ENCODE assay signal across 9 mouse cellular contexts in genomic region chr17:84960136-84960535, GRCm38 (mm10). TPM values are rescaled to one million over a fixed set of nuclear protein-coding genes. Genes with fewer than 3 reads are reported as not detected.
DNase-seq lines count a peak whose midpoint lies in the region; ATAC-seq lines count a peak whose summit lies in the region.
"Had no signal": no experiment of that assay in that cellular context is flagged by ENCODE, and none has a peak within 500 bp of the region (broad histone marks: within the 10 kb centered on the region; RNA-seq: fewer than 3 reads in every experiment).

No protein-coding gene starts in this region.

- H3K4me2 ChIP-seq in heart, embryonic 11.5 days, result peak overlapping the region; percentile 73; the same call in 1 of the 2 replicates
- peak overlapping the region; percentile 68 for H3K4me2 ChIP-seq in embryonic facial prominence, embryonic 13.5 days
- H3K4me2 ChIP-seq in kidney, embryonic 14.5 days (replicated peaks; ENCODE audit: low read depth, low read length), result peak overlapping the region; percentile 48

- intact Hi-C loops in heart, postnatal 25 days (cut with DNase I), result loop anchor here (5.0 kb wide), 1 partner anchor 37 kb away; no protein-coding TSS in a partner anchor

- no peaks in the 10 kb centered on the region for H3K9me3 ChIP-seq in heart, embryonic 11.5 days (replicated peaks; ENCODE audit: control insufficient read depth, low read length)
- no peaks in the 10 kb centered on the region for H3K9me3 ChIP-seq in embryonic facial prominence, embryonic 13.5 days
- no peaks in the 10 kb centered on the region for H3K9me3 ChIP-seq in kidney, embryonic 14.5 days (ENCODE audit: control insufficient read depth, low read length)

- H3K9ac ChIP-seq in heart, embryonic 11.5 days (ENCODE audit: low read depth, low read length), result no peak overlapping the region
- no peak overlapping the region for H3K9ac ChIP-seq in embryonic facial prominence, embryonic 13.5 days
- no peak overlapping the region for H3K9ac ChIP-seq in kidney, embryonic 14.5 days (ENCODE audit: low read depth, low read length)

- H3K4me3 ChIP-seq in heart, embryonic 11.5 days (ENCODE audit: low read depth, low read length), result no peak overlapping the region
- no peak overlapping the region for H3K4me3 ChIP-seq in embryonic facial prominence, embryonic 13.5 days
- H3K4me3 ChIP-seq in kidney, embryonic 14.5 days (ENCODE audit: low read length), result no peak overlapping the region

- H3K36me3 ChIP-seq in heart, embryonic 11.5 days (ENCODE audit: control insufficient read depth, insufficient read depth, low read length), result no peaks in the 10 kb centered on the region
- no peaks in the 10 kb centered on the region for H3K36me3 ChIP-seq in embryonic facial prominence, embryonic 13.5 days
- no peaks in the 10 kb centered on the region for H3K36me3 ChIP-seq in kidney, embryonic 14.5 days (ENCODE audit: control insufficient read depth, insufficient read depth, low read length)

- H3K27me3 ChIP-seq in heart, embryonic 11.5 days (ENCODE audit: control insufficient read depth, insufficient read depth, low read length), result no peaks in the 10 kb centered on the region
- H3K27me3 ChIP-seq in embryonic facial prominence, embryonic 13.5 days, result no peaks in the 10 kb centered on the region
- H3K27me3 ChIP-seq in kidney, embryonic 14.5 days (ENCODE audit: control insufficient read depth, insufficient read depth, low read length), result no peaks in the 10 kb centered on the region

- no peak overlapping the region for H3K27ac ChIP-seq in heart, embryonic 11.5 days (ENCODE audit: low read depth, low read length)
- no peak overlapping the region for H3K27ac ChIP-seq in embryonic facial prominence, embryonic 13.5 days
- no peak overlapping the region for H3K27ac ChIP-seq in kidney, embryonic 14.5 days (ENCODE audit: low read depth, low read length)
- H3K27ac ChIP-seq: macrophage had no signal

- peaks cover 11% of the 10 kb centered on the region for H3K4me1 ChIP-seq in heart, embryonic 11.5 days (ENCODE audit: control insufficient read depth, insufficient read depth, low read length)
- peaks cover 23% of the 10 kb centered on the region for H3K4me1 ChIP-seq in embryonic facial prominence, embryonic 13.5 days
- peaks cover 16% of the 10 kb centered on the region for H3K4me1 ChIP-seq in kidney, embryonic 14.5 days (ENCODE audit: control insufficient read depth, insufficient read depth, low read length)

- no peak for DNase-seq in heart, postnatal 25 days (ENCODE audit: low spot score)
- DNase-seq in lung, postnatal 36 days, result peak; percentile 53
- DNase-seq in layer of hippocampus, adult 9-10 months (ENCODE audit: low spot score), result no peak
- no peak for DNase-seq in adrenal gland, adult 2 months
- DNase-seq in thymus, postnatal 14 days, result no peak

- 73% methylated on average over 4 of the region's 4 CpGs for WGBS in heart, embryonic 11.5 days (ENCODE audit: insufficient replicate concordance)
- WGBS in embryonic facial prominence, embryonic 13.5 days, result 72% methylated on average over 4 of the region's 4 CpGs
- WGBS in kidney, embryonic 14.5 days, result 73% methylated on average over 4 of the region's 4 CpGs

- ATAC-seq in heart, embryonic 11.5 days (replicated peaks; ENCODE audit: insufficient number of reproducible peaks, low FRiP score, low TSS enrichment), result no peak
- ATAC-seq in embryonic facial prominence, embryonic 13.5 days (ENCODE audit: insufficient number of reproducible peaks, insufficient read depth, low FRiP score, low TSS enrichment, low read depth), result no peak
- ATAC-seq in kidney, embryonic 14.5 days (ENCODE audit: low FRiP score, low TSS enrichment), result no peak

RNA-seq across cellular contexts. Expression of gene Ppm1b, which starts 3.6 kb away (rescaled TPM):
- 58.9 and 67.1 TPM in 2 replicates for polyA plus RNA-seq in heart, embryonic 11.5 days (2014; fragmentation: Nextera tagmentation; extraction: Ambion mirVana)
- total RNA-seq in heart, postnatal 25 days (2021), result 100 to 1,000 TPM; 116 to 119 TPM
- polyA plus RNA-seq in embryonic facial prominence, embryonic 13.5 days (2015; fragmentation: Nextera tagmentation; extraction: Ambion mirVana), result 70.9 and 76.9 TPM in 2 replicates
- polyA plus RNA-seq in kidney, embryonic 14.5 days (2014; fragmentation: Nextera tagmentation; extraction: Ambion mirVana), result 54.4 and 79.3 TPM in 2 replicates
- total RNA-seq in adrenal gland, adult 2 months (2021), result 100 to 1,000 TPM; 122 to 124 TPM
- polyA plus RNA-seq in adrenal gland, adult 2 months (2012; rRNA removed), result 16.4 and 22.3 TPM in 2 replicates
